Mouse (Mus musculus) liver, embryonic 14.5 days (tissue): ENCODE data around the gene Cap2.

Source experiments
- CTCF ChIP-seq: IDR thresholded peaks from 2 replicates; pipeline ENCODE4 v1.5.1; 2016; ENCODE audit warnings: antibody characterized with exemption, low read depth, control low read depth
- EP300 ChIP-seq: IDR thresholded peaks from 2 replicates; pipeline ENCODE4 v1.6.1; 2016; ENCODE audit warnings: antibody characterized with exemption, low read depth

DNA sequence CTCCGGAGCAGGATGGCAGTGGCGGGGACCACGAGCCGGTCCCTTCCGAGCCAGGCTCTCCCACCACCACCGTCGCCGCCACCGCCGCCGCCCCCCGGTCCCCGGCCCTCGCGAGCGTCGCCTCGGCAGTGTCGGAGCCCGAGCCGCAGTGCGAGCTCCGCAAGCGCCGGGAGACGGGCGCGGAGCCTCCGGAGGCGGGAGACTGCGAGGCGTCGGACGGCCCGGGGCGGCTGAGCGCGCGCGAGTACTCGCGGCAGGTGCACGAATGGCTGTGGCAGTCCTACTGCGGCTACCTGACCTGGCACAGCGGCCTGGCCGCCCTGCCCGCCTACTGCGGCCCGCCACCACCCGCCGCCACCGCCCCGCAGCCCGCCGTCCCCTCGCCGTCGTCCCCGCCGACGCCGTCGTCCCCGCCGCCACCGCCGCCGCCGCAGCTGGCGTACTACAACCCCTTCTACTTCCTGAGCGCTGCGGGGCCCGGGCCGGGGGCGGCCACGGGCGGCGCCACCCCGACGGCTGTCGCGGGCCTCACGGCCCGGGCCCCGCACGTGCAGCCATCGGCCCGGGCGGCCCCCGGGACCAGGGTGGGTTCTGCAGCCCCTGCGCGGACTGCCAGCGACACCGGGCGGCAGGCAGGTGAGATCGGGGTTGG lies 168.1 kb downstream of the Cap2 start:
- TF ChIP-seq CTCF (no peak), EP300 (no peak)
